Mouse (Mus musculus): ENCODE data around the gene Gcnt7.
A peak's percentile ranks its signal among the peaks of the same experiment; 100 is the strongest.

Gene Gcnt7

GRCm38 (mm10) chr2:172458496-172458895 lies at the start of gene Gcnt7:
Gene Gcnt7, minus strand, starts transcription at chr2:172458596.
- DNase-seq (ENCODE audit: low spot score in 2 of 2): no peak

DNA sequence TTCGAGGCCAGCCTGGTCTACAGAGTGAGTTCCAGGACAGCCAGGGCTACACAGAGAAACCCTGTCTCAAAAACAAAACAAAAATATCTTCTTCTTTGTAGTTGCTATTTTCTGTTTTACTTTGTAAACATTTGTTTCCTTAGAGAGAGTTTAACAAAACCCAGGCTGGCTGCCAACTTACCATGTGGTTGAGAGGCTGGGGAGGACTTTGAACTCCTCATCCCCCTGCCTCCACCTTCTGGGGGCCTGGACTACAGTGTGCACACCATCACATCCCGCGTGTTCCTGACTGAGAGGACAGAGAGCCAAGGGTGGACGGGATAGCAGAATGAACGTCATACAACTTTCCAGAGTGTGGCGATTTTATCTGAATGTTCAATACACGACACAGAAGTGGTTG lies 47.7 kb upstream of the Gcnt7 start:
- no peak for DNase-seq (ENCODE audit: low spot score in 2 of 2)

GRCm38 (mm10) chr2:172502168-172502567 lies 43.8 kb upstream of the Gcnt7 start:
- DNase-seq (ENCODE audit: low spot score in 2 of 2): no peak

- DNase-seq (ENCODE audit: low spot score in 2 of 2): no peak
These were observed 42.9 kb upstream of the Gcnt7 start for GRCm38 (mm10) chr2:172501341-172501740.

- DNase-seq (ENCODE audit: low spot score in 2 of 2): no peak
These were observed 42.4 kb upstream of the Gcnt7 start for GRCm38 (mm10) chr2:172500752-172501316.

GRCm38 (mm10) chr2:172498823-172499222 lies 40.4 kb upstream of the Gcnt7 start:
- no peak for DNase-seq (ENCODE audit: low spot score in 2 of 2)

DNA sequence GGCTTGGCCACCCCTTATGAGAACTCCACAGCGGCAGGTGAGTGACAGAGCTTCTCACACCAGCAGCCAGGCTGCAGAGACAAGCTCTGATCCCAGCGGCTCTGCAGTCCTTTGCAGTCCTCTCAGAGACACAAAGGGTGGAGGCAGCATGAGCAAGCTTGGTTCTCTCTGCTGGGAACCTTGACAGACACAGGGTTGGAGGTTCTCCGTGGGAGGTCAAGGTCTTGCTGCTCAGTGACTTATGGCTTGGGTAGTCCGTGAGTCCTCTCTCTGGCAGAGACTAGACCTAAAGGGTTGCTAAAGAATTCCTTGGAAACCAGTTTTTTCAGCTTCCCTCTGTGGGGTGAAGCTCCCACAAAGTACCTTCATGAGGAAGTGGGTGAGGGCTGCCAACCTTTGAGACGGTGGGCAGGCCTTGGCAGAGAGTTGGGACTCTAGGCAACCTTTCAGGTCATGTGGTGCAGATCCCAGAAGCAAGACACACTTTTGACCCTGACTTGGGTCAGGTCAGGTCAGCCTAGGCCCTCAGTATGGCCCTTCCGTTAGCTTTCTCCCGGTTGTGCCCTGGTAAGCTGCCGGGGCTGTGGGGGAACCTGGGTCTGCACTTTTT lies 38.4 kb upstream of the Gcnt7 start:
- no peak for DNase-seq (ENCODE audit: low spot score in 2 of 2)

GRCm38 (mm10) chr2:172484696-172485370 lies 26.4 kb upstream of the Gcnt7 start:
- DNase-seq (ENCODE audit: low spot score in 2 of 2): no peak

DNA sequence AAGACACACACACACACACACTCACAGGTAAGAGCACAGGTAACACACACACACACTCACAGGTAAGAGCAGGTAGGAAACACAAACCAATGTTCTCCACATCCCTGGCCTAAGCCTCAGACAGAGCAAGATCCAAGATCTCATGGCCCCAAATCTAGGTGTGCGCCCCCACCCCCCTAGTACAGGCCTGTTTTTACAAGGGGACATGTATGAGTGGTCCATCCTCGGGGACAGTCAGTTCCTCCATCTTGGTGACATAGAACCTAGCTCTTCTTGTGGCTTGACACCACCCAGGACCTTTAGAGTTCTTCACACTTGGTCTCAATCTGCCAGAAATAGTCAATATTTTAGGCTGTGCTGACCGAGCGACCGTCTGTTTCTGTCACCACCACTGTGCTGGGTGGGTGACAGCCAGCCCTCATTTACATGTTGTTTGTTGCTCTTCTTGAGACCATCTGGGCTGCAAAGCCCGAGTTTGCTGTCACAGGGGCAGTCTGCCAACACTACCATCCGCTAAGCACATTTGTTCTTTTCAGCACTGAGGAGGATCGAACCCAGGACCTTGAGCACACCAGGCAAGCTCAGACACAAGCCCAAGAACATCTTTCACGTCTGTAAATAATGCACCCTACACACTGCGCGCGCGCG lies 25.5 kb upstream of the Gcnt7 start:
- DNase-seq (ENCODE audit: low spot score in 2 of 2): no peak

DNA sequence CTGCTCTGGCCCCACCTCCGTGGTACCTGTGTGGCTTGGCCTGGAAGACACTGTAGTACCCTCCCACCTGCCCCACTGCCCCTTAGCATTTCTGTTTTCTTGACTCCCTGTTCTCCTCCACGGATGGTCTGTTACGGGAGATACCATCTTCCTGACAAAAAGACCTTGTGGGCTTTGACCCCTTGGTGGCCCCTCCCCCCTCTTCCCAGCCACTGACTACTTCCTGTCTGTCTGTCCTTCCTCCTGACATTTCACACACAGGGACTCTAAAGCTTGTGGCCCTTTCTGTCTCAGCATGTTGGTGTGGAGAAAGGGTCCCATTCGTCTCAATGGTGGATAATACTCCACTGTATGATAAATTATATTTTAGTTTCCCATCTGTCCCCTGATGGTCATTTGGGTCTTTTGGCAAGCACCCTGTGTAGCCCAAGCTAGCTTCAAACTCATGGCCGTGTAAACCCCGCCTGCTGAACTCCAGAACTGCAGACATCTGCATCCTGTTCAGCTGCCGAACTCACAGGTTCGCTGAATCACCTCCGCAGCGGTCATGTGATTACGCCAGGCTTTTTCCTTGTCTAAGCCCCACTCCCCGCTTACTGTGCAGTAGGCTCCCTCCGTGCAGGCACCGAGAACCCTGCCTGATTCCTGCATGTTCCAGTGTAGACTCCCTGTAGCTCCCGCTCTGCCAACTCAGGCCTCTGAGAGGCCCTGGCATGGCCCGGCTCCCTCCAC lies 23.4 kb upstream of the Gcnt7 start:
- DNase-seq (ENCODE audit: low spot score in 2 of 2): no peak

GRCm38 (mm10) chr2:172480296-172480695 lies 21.9 kb upstream of the Gcnt7 start:
- no peak for DNase-seq (ENCODE audit: low spot score in 2 of 2)

- DNase-seq (ENCODE audit: low spot score in 2 of 2): peak in 1 of 2 experiments; percentile 33
These were observed 19.5 kb upstream of the Gcnt7 start for GRCm38 (mm10) chr2:172477860-172478259.

GRCm38 (mm10) chr2:172477350-172477749 lies 19.0 kb upstream of the Gcnt7 start:
- no peak for DNase-seq (ENCODE audit: low spot score in 2 of 2)

DNA sequence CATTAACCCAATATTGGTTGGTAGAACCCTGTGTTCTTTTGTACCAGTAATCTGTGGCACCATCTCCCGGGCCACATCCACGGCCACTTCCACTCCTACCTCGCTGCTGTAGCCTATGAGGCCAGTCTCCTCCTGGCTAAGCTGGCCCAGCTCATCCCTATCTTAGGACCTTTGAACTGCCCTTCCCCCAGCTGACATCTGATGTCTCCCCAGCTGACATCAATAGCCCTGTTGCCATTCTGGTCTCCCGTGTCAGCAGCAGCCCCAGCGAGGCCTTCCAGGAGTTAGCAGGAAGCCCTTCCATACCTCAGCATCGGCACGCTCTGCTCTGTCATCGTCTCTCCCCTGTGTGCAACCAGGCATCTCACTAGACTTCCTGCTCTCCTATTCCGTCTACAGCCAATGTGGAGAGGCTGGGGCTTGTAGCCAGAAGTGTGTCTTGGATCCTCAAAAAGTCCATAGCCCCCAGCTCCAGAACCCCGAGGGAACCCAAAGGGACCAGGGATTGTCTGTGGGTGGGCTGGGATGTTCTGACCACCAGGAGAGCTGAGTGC lies 18.4 kb upstream of the Gcnt7 start:
- DNase-seq (ENCODE audit: low spot score in 2 of 2): no peak

GRCm38 (mm10) chr2:172474970-172475369 lies 16.6 kb upstream of the Gcnt7 start:
- DNase-seq (ENCODE audit: low spot score in 2 of 2): peak in 1 of 2 experiments; percentile 66

- no peak for DNase-seq (ENCODE audit: low spot score in 2 of 2)
These were observed 15.2 kb upstream of the Gcnt7 start for GRCm38 (mm10) chr2:172473591-172473990.

GRCm38 (mm10) chr2:172472318-172472717 lies 13.9 kb upstream of the Gcnt7 start, which contains the start of gene Fam209:
Gene Fam209, plus strand, starts transcription at chr2:172472520.
- no peak for DNase-seq (ENCODE audit: low spot score in 2 of 2)

GRCm38 (mm10) chr2:172468346-172468819 lies 10.0 kb upstream of the Gcnt7 start:
- no peak for DNase-seq (ENCODE audit: low spot score in 2 of 2)

DNA sequence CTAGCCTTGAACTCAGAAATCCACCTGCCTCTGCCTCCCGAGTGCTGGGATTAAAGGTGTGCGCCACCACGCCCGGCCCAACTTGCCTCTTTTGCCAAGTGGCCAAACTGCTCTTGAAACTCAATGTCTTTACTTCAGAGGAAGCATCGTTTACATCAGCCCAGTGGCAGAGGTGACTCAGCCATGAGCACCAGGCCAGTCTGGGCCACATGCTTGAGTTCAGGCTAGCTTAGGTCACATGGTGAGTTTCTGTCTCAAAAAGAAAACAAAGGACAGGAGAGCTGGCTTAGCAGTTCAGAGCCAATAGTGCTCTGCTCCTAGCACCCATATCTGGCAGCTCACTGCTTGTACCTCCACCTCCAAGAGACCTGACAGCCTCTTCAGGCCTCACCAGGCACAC lies 8.8 kb upstream of the Gcnt7 start:
- no peak for DNase-seq (ENCODE audit: low spot score in 2 of 2)

DNA sequence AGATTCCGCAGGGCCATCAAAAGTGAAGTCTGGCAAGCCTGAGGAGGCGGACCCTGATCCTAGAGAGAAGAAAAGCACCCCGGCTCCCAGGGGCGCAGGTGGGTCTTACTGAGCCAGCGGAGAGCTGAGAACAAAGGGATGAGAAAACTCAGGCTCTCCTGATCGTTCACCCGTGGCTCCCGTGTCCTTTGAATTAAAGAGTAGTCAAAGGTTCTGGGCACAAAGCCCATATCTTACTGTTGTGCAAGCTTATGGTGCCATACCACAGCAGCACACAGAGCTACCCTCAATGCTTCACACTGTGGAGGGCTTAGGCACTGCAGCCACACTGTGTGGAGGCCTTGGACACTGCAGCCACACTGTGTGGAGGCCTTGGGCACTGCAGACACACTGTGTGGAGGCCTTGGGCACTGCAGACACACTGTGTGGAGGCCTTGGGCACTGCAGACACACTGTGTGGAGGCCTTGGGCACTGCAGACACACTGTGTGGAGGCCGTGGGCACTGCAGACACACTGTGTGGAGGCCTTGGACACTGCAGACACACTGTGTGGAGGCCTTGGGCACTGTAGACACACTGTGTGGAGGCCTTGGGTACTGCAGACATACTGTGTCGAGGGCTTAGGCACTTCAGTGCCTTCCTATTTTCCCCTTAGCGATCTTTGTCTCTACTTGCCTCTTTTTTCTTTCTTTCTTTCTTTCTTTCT lies 8.2 kb upstream of the Gcnt7 start:
- DNase-seq (ENCODE audit: low spot score in 2 of 2): no peak

DNA sequence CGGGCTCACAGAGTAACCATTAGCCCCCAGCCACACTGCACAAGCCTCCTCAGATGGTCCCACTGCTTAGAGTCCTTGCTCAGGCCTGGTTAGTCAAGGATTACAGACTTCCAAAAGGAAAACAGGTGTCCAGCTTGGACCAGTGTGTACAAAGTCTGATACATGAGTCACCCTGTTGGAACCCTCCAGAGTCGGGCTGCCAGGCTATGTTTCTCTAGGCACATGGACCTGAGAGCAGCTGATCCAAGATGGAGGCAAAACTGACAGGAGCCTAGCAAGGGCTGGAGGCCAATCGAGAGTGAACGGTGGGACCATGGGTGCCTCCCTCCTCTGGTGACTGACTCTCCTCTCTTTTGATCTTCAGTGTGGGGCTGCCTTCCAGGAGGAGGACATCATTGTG lies 4.4 kb upstream of the Gcnt7 start:
- DNase-seq (ENCODE audit: low spot score in 2 of 2): no peak
